Mouse (Mus musculus) liver, postnatal 0 days (tissue): ENCODE results near the gene Arf4. TPM values are rescaled to one million over a fixed set of nuclear protein-coding genes. Genes with fewer than 3 reads are reported as not detected.

Source experiments
- ATAC-seq: fragments of 200-750 bp; cut with Nextera tagmentation; 2 replicates; pipeline ENCODE4 v1.8.0; 2017; ENCODE audit warnings: mild to moderate bottlenecking, moderate library complexity
- DNase-seq: peaks from one replicate; pipeline ENCODE4 v3.0.0-alpha.2; 2016
- H3K27ac ChIP-seq: fragments of 300-500 bp; sonication (generic); 2 replicates; pipeline ENCODE4 v1.5.1; 2014; ENCODE audit warnings: antibody characterized with exemption, moderate library complexity, mild to moderate bottlenecking, low read depth
- H3K27me3 ChIP-seq: fragments of 300-500 bp; sonication (generic); 2 replicates; pipeline ENCODE4 v1.6.1; 2014; ENCODE audit warnings: low read length, control low read depth, mixed read lengths; ENCODE audit not compliant: insufficient read depth
- H3K36me3 ChIP-seq: fragments of 300-500 bp; sonication (generic); replicated peaks from 2 replicates; pipeline ENCODE4 v1.6.1; 2014; ENCODE audit warnings: mild to moderate bottlenecking, control low read depth, low read length, moderate library complexity, mixed read lengths; ENCODE audit not compliant: insufficient read depth
- H3K4me1 ChIP-seq: fragments of 300-500 bp; sonication (generic); 2 replicates; pipeline ENCODE4 v1.6.1; 2014; ENCODE audit warnings: antibody characterized with exemption, mild to moderate bottlenecking, control low read depth; ENCODE audit not compliant: insufficient read depth
- H3K4me2 ChIP-seq: fragments of 300-500 bp; sonication (generic); 2 replicates; pipeline ENCODE4 v1.6.1; 2014; ENCODE audit warnings: low read depth, mild to moderate bottlenecking, low read length, moderate library complexity, mixed read lengths
- H3K4me3 ChIP-seq: fragments of 300-500 bp; sonication (generic); 2 replicates; pipeline ENCODE4 v1.5.1; 2014; ENCODE audit warnings: low read depth, low read length
- H3K9ac ChIP-seq: fragments of 300-500 bp; sonication (generic); replicated peaks from 2 replicates; pipeline ENCODE4 v1.6.1; 2014; ENCODE audit warnings: mild to moderate bottlenecking, moderate library complexity
- H3K9me3 ChIP-seq: fragments of 300-500 bp; sonication (generic); 2 replicates; pipeline ENCODE4 v1.6.1; 2016; ENCODE audit warnings: mild to moderate bottlenecking, control low read depth, low read length, mixed read lengths
- CTCF ChIP-seq: sonication (generic); IDR thresholded peaks from 2 replicates; pipeline ENCODE4 v1.5.1; 2016; ENCODE audit warnings: antibody characterized with exemption, low read depth
- EP300 ChIP-seq: IDR thresholded peaks from 2 replicates; pipeline ENCODE4 v1.6.1; 2016; ENCODE audit warnings: antibody characterized with exemption, low read depth, mild to moderate bottlenecking
- WGBS: fragments of 180-500 bp; shearing (Covaris S2); extraction: QIAGEN DNeasy Blood & Tissue Kit; methylation state at CpG from one replicate; pipeline ENCODE4 v1.1.7; 2014; ENCODE audit not compliant: insufficient replicate concordance; 5-methylcytosine and 5-hydroxymethylcytosine counted together
- polyA plus RNA-seq: library from polyadenylated mRNA; unstranded; fragments of >200 nt; fragmentation: Nextera tagmentation; extraction: Ambion mirVana; gene quantifications from 2 replicates; pipeline ENCODE4 v1.2.1, GENCODE M21; 2015

Gene Arf4
- polyA plus RNA-seq, 1 experiment from 2014 or later: 196 TPM

DNA sequence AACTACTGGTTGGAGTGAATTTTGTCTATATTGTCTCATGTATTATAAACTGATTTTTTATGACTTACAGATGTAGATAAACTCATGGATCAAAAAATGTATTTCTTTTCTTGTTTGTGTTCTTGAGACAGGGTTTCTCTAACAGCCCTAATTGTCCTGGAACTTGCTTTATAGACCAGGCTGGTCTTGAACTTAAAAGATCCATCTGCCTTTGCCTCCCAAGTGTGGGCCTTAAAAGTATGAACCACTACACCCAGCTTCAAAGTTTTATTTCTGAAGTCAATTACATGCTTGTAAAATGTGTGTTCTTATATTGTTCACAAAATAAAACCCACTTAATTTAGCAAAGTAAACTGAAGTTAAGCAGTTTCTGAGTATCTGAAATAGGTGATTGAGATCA lies 20.3 kb downstream of the Arf4 start:
- H3K9me3 ChIP-seq: no peaks in the 10 kb centered on the region
- H3K4me1 ChIP-seq: 0 out of 2 replicates have a peak, but pooled peaks cover 3% of the 10 kb centered on the region
- H3K27me3 ChIP-seq: no peaks in the 10 kb centered on the region
- no peak overlapping the region for H3K27ac ChIP-seq
- ATAC-seq: no peak
- H3K4me2 ChIP-seq: no peak overlapping the region
- no peak for DNase-seq
- H3K4me3 ChIP-seq: no peak overlapping the region
- H3K36me3 ChIP-seq: peaks cover 45% of the 10 kb centered on the region
- H3K9ac ChIP-seq: no peak overlapping the region
- TF ChIP-seq CTCF (no peak), EP300 (no peak)

DNA sequence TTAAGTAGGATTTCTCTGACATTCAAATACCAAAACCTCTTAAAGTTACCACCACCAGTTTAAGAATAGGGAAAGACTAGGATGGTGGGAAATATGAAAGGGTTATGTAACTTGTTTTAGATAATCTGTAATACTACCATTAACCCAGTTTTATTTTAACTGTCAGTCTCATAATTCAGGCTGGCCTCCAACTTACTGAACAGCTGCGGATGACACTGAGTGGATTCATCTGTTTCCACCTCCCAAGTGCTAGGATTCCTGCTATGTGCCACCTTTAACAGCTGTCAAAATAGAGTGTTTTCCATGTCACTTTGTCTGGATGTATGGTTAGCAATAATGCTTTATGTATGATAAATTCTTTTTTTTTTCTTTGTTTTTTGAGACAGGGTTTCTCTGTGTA lies 22.4 kb downstream of the Arf4 start:
- WGBS: 88% methylated on average over 1 of the region's 1 CpGs
- H3K9ac ChIP-seq: no peak overlapping the region
- H3K4me2 ChIP-seq: no peak overlapping the region
- H3K4me1 ChIP-seq: 0 out of 2 replicates have a peak, but pooled peaks cover 3% of the 10 kb centered on the region
- no peaks in the 10 kb centered on the region for H3K27me3 ChIP-seq
- no peak overlapping the region for H3K4me3 ChIP-seq
- TF ChIP-seq CTCF (no peak), EP300 (no peak)
- H3K36me3 ChIP-seq: peaks cover 37% of the 10 kb centered on the region
- no peak overlapping the region for H3K27ac ChIP-seq
- H3K9me3 ChIP-seq: no peaks in the 10 kb centered on the region
- ATAC-seq (no peak), DNase-seq (no peak)

DNA sequence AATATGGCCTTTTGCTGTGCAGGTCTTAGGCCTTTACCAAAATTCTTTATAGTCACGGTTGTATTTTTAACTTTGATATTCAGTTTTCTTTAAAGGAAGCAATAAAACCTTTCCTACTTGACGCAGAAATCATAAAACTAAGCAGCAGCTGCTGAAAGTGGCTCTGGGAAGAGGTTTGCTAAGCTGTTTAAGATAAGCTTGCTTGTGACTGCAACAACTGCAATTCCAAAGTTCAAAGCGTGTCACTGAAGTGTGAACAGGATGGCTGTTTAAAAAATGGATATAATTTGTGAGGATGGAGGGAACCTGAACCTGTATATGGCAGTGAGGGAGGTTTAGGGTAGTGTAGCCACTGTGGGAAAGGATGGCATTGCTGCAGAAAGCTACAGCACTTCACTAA lies 24.1 kb downstream of the Arf4 start:
- no peak for ATAC-seq
- Histone ChIP-seq H3K9me3 (no peaks in the 10 kb centered on the region), H3K4me2 (no peak overlapping the region), H3K9ac (no peak overlapping the region), H3K4me3 (no peak overlapping the region), H3K4me1 (peaks cover 7% of the 10 kb centered on the region; the same call in 1 of the 2 replicates), H3K36me3 (peaks cover 38% of the 10 kb centered on the region), H3K27me3 (no peaks in the 10 kb centered on the region), H3K27ac (no peak overlapping the region)
- no peak for TF ChIP-seq CTCF
- TF ChIP-seq EP300: no peak
- DNase-seq: no peak
- WGBS: 64% methylated on average over 3 of the region's 3 CpGs

DNA sequence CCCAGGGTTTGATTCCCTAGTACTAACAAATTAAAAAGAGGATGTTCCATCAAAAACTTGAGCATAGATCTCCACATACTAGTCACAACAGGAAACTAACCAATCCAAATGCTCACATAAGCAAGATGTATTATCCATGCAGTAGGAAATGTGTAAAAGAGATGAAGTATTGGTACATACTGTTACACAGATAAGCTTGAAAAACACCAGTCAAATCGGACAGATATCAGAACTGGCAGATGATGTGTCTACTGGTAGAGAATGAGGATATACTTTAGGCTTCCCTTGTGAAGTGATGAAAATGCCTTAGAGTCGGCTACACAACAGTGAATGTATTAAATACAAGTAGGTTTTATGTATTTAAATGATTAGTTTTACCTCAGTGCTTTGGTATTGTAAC lies 24.6 kb downstream of the Arf4 start:
- H3K9ac ChIP-seq: no peak overlapping the region
- DNase-seq (no peak), ATAC-seq (no peak)
- H3K4me2 ChIP-seq: no peak overlapping the region
- no peak overlapping the region for H3K27ac ChIP-seq
- TF ChIP-seq CTCF (no peak), EP300 (peak; percentile 56)
- H3K4me3 ChIP-seq: no peak overlapping the region
- peaks cover 10% of the 10 kb centered on the region; the same call in 1 of the 2 replicates for H3K4me1 ChIP-seq
- H3K9me3 ChIP-seq: no peaks in the 10 kb centered on the region
- WGBS: 61% methylated on average over 2 of the region's 2 CpGs
- no peaks in the 10 kb centered on the region for H3K27me3 ChIP-seq
- H3K36me3 ChIP-seq: peaks cover 34% of the 10 kb centered on the region

DNA sequence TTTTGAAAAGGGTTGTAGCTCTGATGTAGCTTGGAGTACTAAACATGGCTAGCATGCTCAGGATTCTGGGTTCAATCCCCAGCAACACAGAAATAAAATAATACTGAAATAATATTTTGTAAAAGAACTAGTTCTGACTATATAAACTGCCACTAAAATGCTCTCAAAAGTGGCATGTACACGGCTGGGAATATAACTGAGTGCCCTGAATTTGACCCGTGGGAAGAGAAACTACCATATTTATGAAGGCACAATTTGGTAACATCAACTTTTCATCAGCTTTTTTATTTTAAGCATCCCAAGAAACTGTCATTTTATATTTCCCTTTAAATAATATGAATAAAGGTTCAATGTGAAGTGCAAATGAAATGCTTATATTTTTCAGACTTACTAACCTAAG lies 26.0 kb downstream of the Arf4 start:
- Histone ChIP-seq H3K9me3 (no peaks in the 10 kb centered on the region), H3K27me3 (no peaks in the 10 kb centered on the region), H3K4me3 (no peak overlapping the region), H3K9ac (no peak overlapping the region), H3K4me1 (peaks cover 14% of the 10 kb centered on the region; the same call in 1 of the 2 replicates), H3K27ac (no peak overlapping the region), H3K4me2 (no peak overlapping the region), H3K36me3 (peaks cover 29% of the 10 kb centered on the region)
- TF ChIP-seq CTCF: no peak
- no peak for TF ChIP-seq EP300
- ATAC-seq (no peak), DNase-seq (no peak)
- WGBS: 89% methylated on average over 2 of the region's 2 CpGs

DNA sequence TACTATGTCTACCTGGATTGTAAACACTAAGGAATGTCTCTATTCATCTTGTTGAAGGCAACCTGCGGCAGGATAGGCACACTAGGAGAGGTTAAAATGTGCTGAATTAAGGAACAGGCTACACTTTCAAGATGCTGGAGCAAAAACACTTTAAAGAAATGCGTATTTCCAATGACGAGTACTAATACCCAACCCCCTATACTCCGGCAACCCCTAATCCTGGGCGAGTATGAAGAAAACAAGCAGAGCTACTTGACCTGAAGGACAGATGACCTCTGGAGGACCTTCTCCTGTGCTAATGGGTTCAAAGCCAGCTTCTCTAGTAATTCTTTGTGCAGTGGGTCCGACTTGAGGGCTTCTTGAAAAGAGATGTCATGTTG lies 30.1 kb downstream of the Arf4 start:
- peak overlapping the region; percentile 91 for H3K4me2 ChIP-seq
- DNase-seq (no peak), ATAC-seq (no peak)
- peaks cover 20% of the 10 kb centered on the region for H3K36me3 ChIP-seq
- no peaks in the 10 kb centered on the region for H3K9me3 ChIP-seq
- H3K27me3 ChIP-seq: no peaks in the 10 kb centered on the region
- H3K9ac ChIP-seq: peak overlapping the region; percentile 75
- 11% methylated on average over 6 of the region's 6 CpGs for WGBS
- TF ChIP-seq EP300: no peak
- no peak for TF ChIP-seq CTCF
- H3K4me1 ChIP-seq: peaks cover 15% of the 10 kb centered on the region
- H3K4me3 ChIP-seq: peak overlapping the region; percentile 79
- peak overlapping the region; percentile 95 for H3K27ac ChIP-seq
